Mouse (Mus musculus) spleen, adult 18-20 months (tissue): ENCODE data around the gene Hcar1.

Experiments used
- DNase-seq, 2 experiments: peaks; one replicate each; pipeline ENCODE4 v3.0.0; 2022; ENCODE audit warnings: mixed read lengths in 2 of 2

Gene Hcar1

GRCm38 (mm10) chr5:123879928-123880327, at the start of gene Hcar1:
Gene Hcar1, minus strand, starts transcription at chr5:123880020.
- DNase-seq: no peak

GRCm38 (mm10) chr5:123927118-123927517, 47.3 kb upstream of the Hcar1 start, which contains the start of gene Gm43518:
Gene Gm43518, plus strand, starts transcription at chr5:123927418.
- DNase-seq: no peak

- no peak for DNase-seq
Measured at GRCm38 (mm10) chr5:123922112-123922511, 42.3 kb upstream of the Hcar1 start.

GRCm38 (mm10) chr5:123914852-123915251, 35.0 kb upstream of the Hcar1 start:
- no peak for DNase-seq

- no peak for DNase-seq
Measured at GRCm38 (mm10) chr5:123907631-123907977, 27.8 kb upstream of the Hcar1 start.

GRCm38 (mm10) chr5:123906976-123907630, 27.3 kb upstream of the Hcar1 start, which contains the start of gene Denr:
Gene Denr, plus strand, starts transcription at chr5:123907175.
- DNase-seq: peak; percentile 98 to 100

- DNase-seq: no peak
Measured at GRCm38 (mm10) chr5:123906146-123906975, 26.5 kb upstream of the Hcar1 start.

- DNase-seq: no peak
Measured at GRCm38 (mm10) chr5:123904059-123904672, 24.3 kb upstream of the Hcar1 start.

- peak in 1 of 2 experiments; percentile 11 for DNase-seq
Measured at GRCm38 (mm10) chr5:123897352-123897751, 17.5 kb upstream of the Hcar1 start.

- DNase-seq: no peak
Measured at GRCm38 (mm10) chr5:123896395-123896794, 16.6 kb upstream of the Hcar1 start.

- no peak for DNase-seq
Measured at GRCm38 (mm10) chr5:123893520-123893919, 13.7 kb upstream of the Hcar1 start.

- DNase-seq: no peak
Measured at GRCm38 (mm10) chr5:123891669-123892068, 11.8 kb upstream of the Hcar1 start.

GRCm38 (mm10) chr5:123890987-123891386, 11.2 kb upstream of the Hcar1 start:
- DNase-seq: no peak

GRCm38 (mm10) chr5:123890312-123890711, 10.5 kb upstream of the Hcar1 start:
- no peak for DNase-seq

GRCm38 (mm10) chr5:123886365-123886764, 6.5 kb upstream of the Hcar1 start:
- DNase-seq: no peak

GRCm38 (mm10) chr5:123884332-123884731, 4.5 kb upstream of the Hcar1 start:
- no peak for DNase-seq

GRCm38 (mm10) chr5:123883891-123884290, 4.1 kb upstream of the Hcar1 start:
- no peak for DNase-seq

- no peak for DNase-seq
Measured at GRCm38 (mm10) chr5:123880778-123881177, 958 bp upstream of the Hcar1 start.

- no peak for DNase-seq
Measured at GRCm38 (mm10) chr5:123878056-123878455, 1.8 kb downstream of the Hcar1 start.

GRCm38 (mm10) chr5:123874177-123874576, 5.6 kb downstream of the Hcar1 start:
- no peak for DNase-seq

- no peak for DNase-seq
Measured at GRCm38 (mm10) chr5:123869615-123870014, 10.2 kb downstream of the Hcar1 start.

- no peak for DNase-seq
Measured at GRCm38 (mm10) chr5:123866457-123866856, 13.4 kb downstream of the Hcar1 start.

- no peak for DNase-seq
Measured at GRCm38 (mm10) chr5:123865365-123865764, 14.5 kb downstream of the Hcar1 start, which contains the start of gene Hcar2. Gene Hcar2, minus strand, starts transcription at chr5:123865499.

GRCm38 (mm10) chr5:123863934-123864333, 15.9 kb downstream of the Hcar1 start:
- no peak for DNase-seq
